Mouse (Mus musculus) hindbrain, embryonic 13.5 days (tissue): ENCODE data around the gene Psmd7. TPM values are rescaled to one million over a fixed set of nuclear protein-coding genes. Genes with fewer than 3 reads are reported as not detected.

Source experiments
- ATAC-seq: fragments of 200-750 bp; cut with Nextera tagmentation; 2 replicates; pipeline ENCODE4 v1.8.0; 2017; ENCODE audit warnings: moderate TSS enrichment; ENCODE audit not compliant: low FRiP score
- H3K27ac ChIP-seq: fragments of 300-500 bp; sonication (generic); 2 replicates; pipeline ENCODE4 v1.5.1; 2015; ENCODE audit warnings: inconsistent platforms, mild to moderate bottlenecking, moderate library complexity
- H3K27me3 ChIP-seq: fragments of 300-500 bp; sonication (generic); 2 replicates; pipeline ENCODE4 v1.6.1; 2015; ENCODE audit warnings: mild to moderate bottlenecking, inconsistent platforms
- H3K36me3 ChIP-seq: fragments of 300-500 bp; sonication (generic); 2 replicates; pipeline ENCODE4 v1.6.1; 2015; ENCODE audit warnings: mild to moderate bottlenecking, inconsistent platforms
- H3K4me1 ChIP-seq: fragments of 300-500 bp; sonication (generic); replicated peaks from 2 replicates; pipeline ENCODE4 v1.6.1; 2015; ENCODE audit warnings: inconsistent platforms
- H3K4me2 ChIP-seq: fragments of 300-500 bp; sonication (generic); 2 replicates; pipeline ENCODE4 v1.6.1; 2015; ENCODE audit warnings: inconsistent platforms, mild to moderate bottlenecking, moderate library complexity
- H3K4me3 ChIP-seq: fragments of 300-500 bp; sonication (generic); 2 replicates; pipeline ENCODE4 v1.5.1; 2015; ENCODE audit warnings: mild to moderate bottlenecking, inconsistent platforms
- H3K9ac ChIP-seq: fragments of 300-500 bp; sonication (generic); 2 replicates; pipeline ENCODE4 v1.6.1; 2015; ENCODE audit warnings: mild to moderate bottlenecking, inconsistent platforms
- H3K9me3 ChIP-seq: fragments of 300-500 bp; sonication (generic); 2 replicates; pipeline ENCODE4 v1.6.1; 2016; ENCODE audit warnings: inconsistent platforms
- WGBS: fragments of 180-500 bp; shearing (Covaris S2); methylation state at CpG from one replicate; pipeline ENCODE4 v1.1.7; 2015; 5-methylcytosine and 5-hydroxymethylcytosine counted together
- polyA plus RNA-seq: library from polyadenylated mRNA; unstranded; fragments of >200 nt; fragmentation: Nextera tagmentation; extraction: Ambion mirVana; gene quantifications from 2 replicates; pipeline ENCODE4 v1.2.1, GENCODE M21; 2015

Psmd7 gene
- polyA plus RNA-seq, 1 experiment from 2014 or later = 248 TPM

DNA sequence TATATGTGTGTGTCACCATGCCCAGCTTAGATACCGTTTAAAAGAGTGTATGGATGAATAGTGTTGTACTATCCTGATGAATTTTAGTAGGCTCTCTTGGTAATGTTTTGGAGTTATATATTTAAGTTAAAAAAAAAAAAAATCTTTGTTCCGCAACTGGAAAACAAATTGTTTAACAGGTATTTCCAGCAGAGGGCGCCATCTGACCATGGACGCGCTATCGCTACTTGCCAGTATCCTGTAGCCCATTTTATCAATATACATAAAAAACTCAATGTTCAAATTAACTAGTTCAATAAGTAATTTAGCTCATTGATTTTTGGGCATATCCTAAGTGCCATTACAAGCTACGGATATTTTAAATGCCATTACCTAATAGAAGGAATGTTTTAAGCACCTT is 14.8 kb upstream of the Psmd7 start:
- H3K4me1 ChIP-seq = peaks cover 3% of the 10 kb centered on the region; the same call in 1 of the 2 replicates
- 5% methylated on average over 7 of the region's 7 CpGs for WGBS

DNA sequence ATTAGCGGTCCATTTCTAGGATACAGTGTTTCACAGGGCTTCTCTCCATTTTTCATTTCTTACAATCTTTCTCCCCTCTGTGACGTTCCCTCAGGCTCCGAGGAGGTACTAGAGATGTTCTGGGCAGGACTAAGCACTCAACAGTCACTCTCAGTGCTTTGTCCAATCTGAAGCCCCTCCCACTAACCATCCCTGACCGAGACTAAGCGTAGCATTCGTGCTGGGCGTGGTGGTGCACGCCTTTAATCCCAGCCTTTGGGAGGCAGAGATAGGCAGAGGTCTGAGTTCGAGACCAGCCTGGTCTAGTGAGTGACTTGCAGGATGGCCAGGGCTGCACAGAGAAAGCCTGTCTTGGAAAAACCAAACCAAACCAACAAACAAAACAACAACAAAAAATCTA is 11.4 kb upstream of the Psmd7 start:
- peaks cover 3% of the 10 kb centered on the region; the same call in 1 of the 2 replicates for H3K4me1 ChIP-seq
- H3K4me3 ChIP-seq = no peak overlapping the region
- 0 out of 2 replicates have a peak, but pooled peaks cover 2% of the 10 kb centered on the region for H3K27me3 ChIP-seq
- H3K27ac ChIP-seq = no peak overlapping the region
- no peaks in the 10 kb centered on the region for H3K9me3 ChIP-seq
- H3K36me3 ChIP-seq = no peaks in the 10 kb centered on the region
- no peak overlapping the region for H3K4me2 ChIP-seq
- ATAC-seq = no peak
- H3K9ac ChIP-seq = no peak overlapping the region
- 87% methylated on average over 9 of the region's 9 CpGs for WGBS

More for the DNA sequence above, 14.8 kb upstream of the Psmd7 start:
- Histone ChIP-seq H3K27ac (no peak overlapping the region), H3K9ac (no peak overlapping the region), H3K4me2 (no peak overlapping the region), H3K9me3 (no peaks in the 10 kb centered on the region), H3K27me3 (0 out of 2 replicates have a peak, but pooled peaks cover 2% of the 10 kb centered on the region), H3K36me3 (no peaks in the 10 kb centered on the region), H3K4me3 (no peak overlapping the region)
- ATAC-seq = no peak

DNA sequence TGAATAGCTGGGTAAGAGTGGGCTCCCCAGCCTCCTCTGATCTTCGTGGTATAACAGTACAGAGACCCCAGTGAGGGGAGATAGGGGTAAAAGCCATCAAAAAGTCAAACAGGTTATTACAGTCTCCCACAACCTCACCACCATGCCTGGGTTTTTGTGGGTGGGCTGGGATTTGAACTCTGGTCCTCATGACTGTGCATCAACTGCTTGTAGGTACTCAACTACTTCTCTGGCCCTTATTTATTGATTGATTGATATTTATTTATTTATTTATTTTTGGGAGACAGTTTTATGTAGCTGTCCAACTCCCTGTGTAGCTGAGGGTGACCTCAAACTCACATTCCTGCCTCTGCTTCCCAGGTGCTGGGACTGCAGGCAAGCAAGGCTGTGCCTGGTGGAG is 9.5 kb upstream of the Psmd7 start:
- 69% methylated on average over 1 of the region's 1 CpGs for WGBS
- no peak overlapping the region for H3K9ac ChIP-seq
- H3K4me1 ChIP-seq = 0 out of 2 replicates have a peak, but pooled peaks cover 3% of the 10 kb centered on the region
- H3K4me3 ChIP-seq = no peak overlapping the region
- 0 out of 2 replicates have a peak, but pooled peaks cover 2% of the 10 kb centered on the region for H3K27me3 ChIP-seq
- no peak overlapping the region for H3K4me2 ChIP-seq
- H3K27ac ChIP-seq = no peak overlapping the region
- no peaks in the 10 kb centered on the region for H3K9me3 ChIP-seq
- ATAC-seq = no peak
- H3K36me3 ChIP-seq = no peaks in the 10 kb centered on the region

DNA sequence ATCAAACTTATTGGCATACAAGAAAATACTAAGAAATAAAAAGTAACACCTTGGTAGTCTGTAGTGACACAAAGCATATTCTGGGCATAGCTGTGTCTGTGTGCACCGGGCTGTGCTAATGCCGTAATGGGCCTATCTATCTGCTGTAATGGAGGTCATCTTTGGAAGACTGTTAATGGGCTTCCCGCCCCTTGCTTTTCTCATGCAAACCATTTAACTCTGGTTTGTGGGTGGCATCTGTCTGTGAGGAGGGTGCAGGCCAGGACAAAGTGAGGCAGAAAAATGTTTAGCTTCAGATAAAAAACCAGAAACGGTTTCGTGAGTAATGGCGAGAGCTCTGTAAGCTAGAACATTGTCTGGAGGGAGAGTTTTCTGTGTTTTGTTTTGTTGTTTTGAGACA is 6.6 kb upstream of the Psmd7 start:
- Histone ChIP-seq H3K27me3 (no peaks in the 10 kb centered on the region), H3K4me3 (no peak overlapping the region), H3K36me3 (no peaks in the 10 kb centered on the region), H3K4me1 (0 out of 2 replicates have a peak, but pooled peaks cover 3% of the 10 kb centered on the region), H3K9me3 (no peaks in the 10 kb centered on the region), H3K4me2 (no peak overlapping the region), H3K9ac (no peak overlapping the region), H3K27ac (no peak overlapping the region)
- WGBS = 62% methylated on average over 6 of the region's 6 CpGs
- ATAC-seq = no peak

DNA sequence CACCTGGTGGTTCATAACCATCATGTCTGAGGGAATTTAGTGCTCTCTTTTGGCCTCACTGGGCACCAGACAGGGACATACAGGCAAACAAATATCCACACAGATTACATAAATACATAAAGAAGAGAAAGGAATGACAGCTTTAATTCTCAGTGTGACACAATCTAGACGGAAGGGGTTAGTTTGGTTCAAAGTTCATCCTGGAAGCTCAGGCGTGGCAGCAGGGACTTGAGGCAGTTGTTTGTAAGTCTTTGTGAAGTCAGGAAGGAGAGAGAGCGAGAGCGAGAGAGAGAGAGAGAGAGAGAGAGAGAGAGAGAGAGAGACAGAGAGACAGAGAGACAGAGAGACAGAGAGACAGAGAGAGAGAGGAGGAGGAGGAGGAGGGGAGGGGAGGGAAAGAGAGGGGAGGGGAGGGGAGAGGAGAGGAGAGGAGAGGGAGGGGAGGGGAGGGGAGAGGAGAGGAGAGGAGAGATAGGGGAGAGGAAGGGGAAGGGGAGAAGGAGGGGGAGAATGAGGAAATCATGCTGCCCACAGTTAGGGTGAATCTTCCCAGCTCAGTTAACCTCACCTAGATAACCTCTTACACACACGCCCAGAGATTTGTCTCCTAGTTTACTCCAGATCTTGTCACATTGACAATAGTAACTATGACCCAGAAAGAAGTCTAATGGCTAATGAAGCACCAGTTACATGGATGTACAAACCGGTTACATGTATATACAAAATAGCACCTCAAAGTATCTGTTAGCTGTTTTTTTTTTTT is 5.9 kb upstream of the Psmd7 start:
- H3K27me3 ChIP-seq = no peaks in the 10 kb centered on the region
- H3K36me3 ChIP-seq = no peaks in the 10 kb centered on the region
- H3K4me3 ChIP-seq = no peak overlapping the region
- no peak for ATAC-seq
- no peaks in the 10 kb centered on the region for H3K9me3 ChIP-seq
- no peak overlapping the region for H3K9ac ChIP-seq
- H3K4me2 ChIP-seq = no peak overlapping the region
- H3K4me1 ChIP-seq = 0 out of 2 replicates have a peak, but pooled peaks cover 3% of the 10 kb centered on the region
- 83% methylated on average over 5 of the region's 6 CpGs for WGBS
- no peak overlapping the region for H3K27ac ChIP-seq

DNA sequence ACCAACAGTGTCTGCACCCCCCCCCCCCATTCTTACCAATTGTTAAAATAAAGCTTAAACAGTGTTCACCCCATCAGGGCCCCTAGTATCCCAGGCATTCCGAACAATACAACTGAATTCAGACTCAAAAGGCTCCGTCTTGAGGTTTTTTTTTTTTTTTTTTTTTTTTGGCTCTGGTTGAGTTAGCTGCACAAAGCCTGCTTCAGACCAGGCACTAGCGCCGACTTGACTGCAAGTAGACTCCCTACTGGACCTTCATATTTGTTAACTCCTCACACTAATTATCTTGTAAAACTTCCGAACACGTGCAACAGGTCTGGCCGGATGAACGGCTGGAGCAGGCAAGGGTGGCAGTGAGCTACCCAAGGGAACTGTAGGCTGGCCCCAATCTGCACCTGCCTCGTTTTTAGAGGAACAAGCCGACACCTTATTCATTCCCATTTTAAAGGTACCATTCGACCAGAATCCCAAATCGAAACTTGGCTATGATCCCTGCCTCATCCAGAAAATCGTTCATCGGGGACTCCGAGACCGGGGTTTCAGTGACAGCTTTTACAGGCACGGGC is 752 bp downstream of the Psmd7 start:
- peak overlapping the region; percentile 93 for H3K27ac ChIP-seq
- peak overlapping the region; percentile 95 for H3K4me3 ChIP-seq
- H3K27me3 ChIP-seq = no peaks in the 10 kb centered on the region
- peak overlapping the region; percentile 93 for H3K4me2 ChIP-seq
- no peak for ATAC-seq
- peaks cover 20% of the 10 kb centered on the region for H3K4me1 ChIP-seq
- WGBS = under 1% methylated on average over 17 of the region's 17 CpGs
- peak overlapping the region; percentile 94 for H3K9ac ChIP-seq
- H3K36me3 ChIP-seq = peaks cover 34% of the 10 kb centered on the region
- no peaks in the 10 kb centered on the region for H3K9me3 ChIP-seq

DNA sequence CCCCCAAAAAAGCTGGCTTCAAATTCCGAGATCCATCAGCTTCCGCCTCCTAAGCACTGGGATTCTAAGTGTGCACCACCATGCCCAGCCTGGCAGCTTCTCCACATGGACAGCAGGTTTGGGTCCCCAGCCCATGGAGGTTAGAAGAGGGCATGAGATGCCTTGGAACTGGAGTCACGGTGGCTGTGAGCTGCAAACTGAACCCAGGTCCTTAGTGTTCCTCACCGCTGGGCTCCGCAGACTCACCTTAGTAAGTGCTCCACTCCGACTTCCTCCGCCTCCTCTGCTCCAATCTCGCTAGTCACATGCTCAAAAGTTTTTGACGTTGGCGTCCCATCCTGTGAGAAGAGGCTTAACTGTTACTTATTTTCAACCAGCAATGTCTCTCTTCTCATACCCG is 6.1 kb downstream of the Psmd7 start:
- H3K36me3 ChIP-seq = peaks cover 84% of the 10 kb centered on the region
- no peak overlapping the region for H3K4me3 ChIP-seq
- H3K4me2 ChIP-seq = no peak overlapping the region
- H3K9ac ChIP-seq = no peak overlapping the region
- H3K27ac ChIP-seq = no peak overlapping the region
- peaks cover 15% of the 10 kb centered on the region for H3K4me1 ChIP-seq
- no peaks in the 10 kb centered on the region for H3K9me3 ChIP-seq
- H3K27me3 ChIP-seq = no peaks in the 10 kb centered on the region
- WGBS = 92% methylated on average over 11 of the region's 11 CpGs
- no peak for ATAC-seq

DNA sequence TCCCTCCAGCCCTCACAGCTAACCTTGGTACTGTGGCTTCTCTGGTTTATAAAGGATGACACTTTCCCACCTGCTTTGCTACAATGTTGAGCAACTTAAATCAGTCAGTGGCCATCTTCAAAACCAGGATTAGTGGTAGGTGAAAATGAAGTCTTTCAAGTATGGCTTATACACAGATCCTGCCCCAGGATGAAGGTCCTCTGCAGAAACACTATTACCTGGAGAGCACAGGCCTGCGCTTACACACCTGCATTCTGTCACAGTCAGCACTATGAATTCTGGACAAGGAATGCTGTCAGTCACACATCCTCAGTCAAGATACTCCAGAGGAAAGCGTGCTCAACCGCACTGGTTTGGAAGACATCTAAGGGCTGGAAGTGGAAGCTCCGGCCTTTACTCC is 6.7 kb downstream of the Psmd7 start:
- WGBS = 99% methylated on average over 4 of the region's 4 CpGs
- H3K27ac ChIP-seq = no peak overlapping the region

DNA sequence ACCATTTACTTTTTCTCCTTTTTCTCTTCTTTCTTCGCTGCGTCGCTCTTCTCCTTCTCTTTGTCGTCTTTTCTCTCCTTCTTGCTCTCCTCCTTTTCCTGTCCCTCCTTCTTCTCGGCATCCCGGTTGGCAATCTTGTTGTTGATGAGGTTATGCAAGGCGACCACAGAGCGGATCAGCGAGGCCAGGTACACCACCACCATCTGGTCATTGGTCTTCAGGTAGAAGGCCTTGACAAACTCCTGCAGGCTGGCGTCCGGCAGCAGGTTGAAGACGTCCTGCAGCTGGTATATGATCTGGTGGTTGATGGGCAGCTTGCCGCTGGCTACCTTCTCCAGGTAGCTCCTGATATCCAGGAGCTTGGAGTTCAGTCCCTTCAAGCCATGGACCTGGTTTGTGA is 7.4 kb downstream of the Psmd7 start:
- H3K27ac ChIP-seq = no peak overlapping the region
- no peak for ATAC-seq
- no peaks in the 10 kb centered on the region for H3K9me3 ChIP-seq
- no peak overlapping the region for H3K4me3 ChIP-seq
- H3K36me3 ChIP-seq = peaks cover 81% of the 10 kb centered on the region
- H3K4me1 ChIP-seq = peaks cover 8% of the 10 kb centered on the region
- no peaks in the 10 kb centered on the region for H3K27me3 ChIP-seq
- 95% methylated on average over 13 of the region's 13 CpGs for WGBS
- H3K9ac ChIP-seq = no peak overlapping the region
- H3K4me2 ChIP-seq = no peak overlapping the region

More for the DNA sequence above, 6.7 kb downstream of the Psmd7 start:
- Histone ChIP-seq H3K4me2 (no peak overlapping the region), H3K9ac (no peak overlapping the region), H3K9me3 (no peaks in the 10 kb centered on the region), H3K36me3 (peaks cover 84% of the 10 kb centered on the region), H3K27me3 (no peaks in the 10 kb centered on the region), H3K4me1 (peaks cover 11% of the 10 kb centered on the region), H3K4me3 (no peak overlapping the region)
- no peak for ATAC-seq

DNA sequence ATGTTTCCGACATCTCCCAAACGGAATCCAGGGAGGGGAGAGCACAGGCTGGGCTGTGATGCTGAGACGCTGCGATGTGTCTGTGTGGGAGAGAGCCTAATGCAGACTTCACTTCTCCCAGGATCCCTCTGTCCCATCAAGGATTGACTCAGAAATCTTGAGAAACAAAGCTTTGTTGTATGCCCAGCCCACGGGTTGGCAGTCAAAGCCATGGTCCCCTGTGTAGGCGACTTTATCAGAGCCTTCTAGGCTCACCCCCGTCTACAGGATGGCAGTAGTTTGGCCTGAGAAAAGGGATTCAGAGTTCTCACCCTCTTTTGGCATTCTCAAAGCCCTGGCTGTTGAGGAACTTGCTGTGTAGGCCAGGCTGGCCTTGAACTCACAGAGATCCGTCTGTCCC is 9.7 kb downstream of the Psmd7 start:
- no peak overlapping the region for H3K27ac ChIP-seq
- H3K4me1 ChIP-seq = peaks cover 5% of the 10 kb centered on the region
- H3K4me3 ChIP-seq = no peak overlapping the region
- H3K36me3 ChIP-seq = peaks cover 60% of the 10 kb centered on the region
- no peak overlapping the region for H3K4me2 ChIP-seq
- no peak overlapping the region for H3K9ac ChIP-seq
- ATAC-seq = no peak
- no peaks in the 10 kb centered on the region for H3K9me3 ChIP-seq
- H3K27me3 ChIP-seq = no peaks in the 10 kb centered on the region
- 88% methylated on average over 8 of the region's 8 CpGs for WGBS

DNA sequence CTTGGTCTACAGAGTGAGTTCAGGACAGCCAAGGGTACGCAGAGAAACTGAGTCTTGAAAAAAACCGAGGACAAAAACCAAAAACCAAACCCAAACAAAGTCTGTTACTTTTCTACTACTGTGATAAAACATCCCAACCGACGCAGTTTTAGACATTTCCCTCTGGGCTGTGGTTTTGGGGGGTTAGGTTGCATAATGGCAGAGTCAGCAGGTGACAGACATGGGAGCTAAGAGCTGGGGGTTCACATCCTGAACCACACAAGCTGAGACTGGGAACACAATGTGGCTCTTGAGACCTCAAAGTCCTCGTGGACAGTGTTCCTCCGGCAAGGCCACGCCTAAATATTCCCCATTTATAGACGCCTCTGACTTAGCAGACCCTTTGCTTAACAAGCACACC is 10.1 kb downstream of the Psmd7 start:
- no peak overlapping the region for H3K9ac ChIP-seq
- peaks cover 5% of the 10 kb centered on the region for H3K4me1 ChIP-seq
- WGBS = 92% methylated on average over 8 of the region's 8 CpGs
- H3K27me3 ChIP-seq = no peaks in the 10 kb centered on the region
- H3K4me3 ChIP-seq = no peak overlapping the region
- H3K27ac ChIP-seq = no peak overlapping the region
- H3K9me3 ChIP-seq = no peaks in the 10 kb centered on the region
- H3K36me3 ChIP-seq = peaks cover 56% of the 10 kb centered on the region
- ATAC-seq = no peak
- no peak overlapping the region for H3K4me2 ChIP-seq

DNA sequence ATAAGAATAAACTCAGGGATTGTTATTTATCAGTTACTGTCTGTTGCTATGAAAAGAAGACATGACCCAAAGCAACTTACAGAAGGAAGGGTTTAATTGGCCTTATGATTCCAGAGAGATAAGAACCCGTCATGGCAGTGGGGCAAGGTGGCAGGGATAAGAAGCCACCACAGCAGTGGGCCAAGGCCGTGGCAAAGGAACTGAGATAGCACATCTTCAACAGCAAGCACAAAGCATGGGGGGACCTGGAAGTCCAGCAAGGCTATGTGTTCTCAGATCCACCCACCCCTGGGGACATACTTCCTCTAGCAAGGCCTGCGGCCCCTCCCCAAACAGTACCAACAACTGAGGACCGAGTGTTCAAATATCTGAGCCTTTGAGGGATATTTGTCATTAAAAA is 10.6 kb downstream of the Psmd7 start:
- 85% methylated on average over 4 of the region's 4 CpGs for WGBS
- no peak overlapping the region for H3K4me3 ChIP-seq
- H3K27ac ChIP-seq = no peak overlapping the region
- no peaks in the 10 kb centered on the region for H3K9me3 ChIP-seq
- peaks cover 5% of the 10 kb centered on the region for H3K4me1 ChIP-seq
- H3K36me3 ChIP-seq = peaks cover 51% of the 10 kb centered on the region
- H3K27me3 ChIP-seq = no peaks in the 10 kb centered on the region
- H3K9ac ChIP-seq = no peak overlapping the region
- no peak overlapping the region for H3K4me2 ChIP-seq
- ATAC-seq = no peak

DNA sequence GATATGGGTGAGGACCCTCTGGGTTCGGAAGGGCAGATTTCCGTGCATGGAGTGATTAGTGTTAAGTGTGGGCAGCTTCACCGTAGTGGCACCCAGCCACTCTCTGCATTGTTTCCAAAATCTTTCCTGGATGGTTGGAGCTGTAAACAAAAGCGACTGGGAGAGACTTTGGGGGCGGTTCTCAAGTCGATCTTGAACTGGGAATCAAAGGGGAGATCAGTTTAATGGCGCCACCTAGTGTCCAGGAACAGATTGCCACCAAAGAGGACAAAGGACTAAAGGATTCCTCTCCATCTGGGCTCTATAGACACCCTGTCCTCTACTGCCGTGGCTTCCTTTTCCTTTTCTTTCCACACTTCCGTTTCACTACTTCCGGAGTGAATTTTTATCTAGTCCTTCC is 11.6 kb downstream of the Psmd7 start:
- Histone ChIP-seq H3K4me1 (peaks cover 5% of the 10 kb centered on the region), H3K9me3 (no peaks in the 10 kb centered on the region), H3K9ac (peak overlapping the region; percentile 56; the same call in 1 of the 2 replicates), H3K4me2 (peak overlapping the region; percentile 36), H3K36me3 (peaks cover 42% of the 10 kb centered on the region), H3K4me3 (peak overlapping the region; percentile 3; the same call in 1 of the 2 replicates), H3K27me3 (no peaks in the 10 kb centered on the region), H3K27ac (peak overlapping the region; percentile 74)
- WGBS = 9% methylated on average over 10 of the region's 10 CpGs
- ATAC-seq = peak; percentile 68; the same call in 1 of the 2 replicates
